Mouse (Mus musculus): ENCODE measurements at regions not wholly inside any gene's neighbourhood (a gene's known extent, or its start where the extent isn't known, plus 50 kb on each side); places are given as distances from the start of the nearest gene placed in this dataset.

DNA sequence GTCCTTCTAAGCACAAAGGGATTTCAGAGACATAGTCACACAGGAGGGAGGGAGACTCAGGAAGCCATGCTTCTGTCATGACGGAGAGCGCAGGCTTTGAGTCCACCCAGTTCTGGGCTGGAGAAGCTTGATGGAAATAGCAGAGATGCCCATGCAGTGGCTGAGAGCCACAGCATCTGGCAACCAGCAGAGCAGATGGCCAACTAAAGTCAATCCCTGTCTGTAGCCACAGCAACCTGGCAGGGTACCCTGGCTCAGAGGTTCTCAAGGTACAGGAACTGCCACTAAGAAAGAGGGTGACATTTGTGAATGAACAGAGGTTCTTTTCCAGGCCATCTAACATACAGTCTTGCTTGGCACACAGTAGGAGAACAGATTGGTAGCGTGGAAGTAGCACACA is 61.7 kb upstream of the Syt13 start:
- H3K4me1 ChIP-seq (replicated peaks; ENCODE audit: insufficient read depth, low read length) = no peaks in the 10 kb centered on the region
- H3K4me2 ChIP-seq (ENCODE audit: low read length) = no peak overlapping the region
- TF ChIP-seq CTCF (IDR thresholded peaks at IDR 0.05; ENCODE audit: low read depth) = no peak
- H3K27me3 ChIP-seq (ENCODE audit: insufficient read depth, low read length) = no peaks in the 10 kb centered on the region
- no peaks in the 10 kb centered on the region for H3K9me3 ChIP-seq (replicated peaks; ENCODE audit: low read length)
- DNase-seq (ENCODE audit: low spot score) (no peak), ATAC-seq (replicated peaks; ENCODE audit: low FRiP score, low read depth) (no peak)
- no peak overlapping the region for H3K4me3 ChIP-seq (replicated peaks; ENCODE audit: low read depth, low read length)
- WGBS = 89% methylated on average over 3 of the region's 3 CpGs
- no peak overlapping the region for H3K9ac ChIP-seq (ENCODE audit: low read depth, low read length)
- H3K36me3 ChIP-seq (ENCODE audit: insufficient read depth, low read length) = no peaks in the 10 kb centered on the region
- no peak overlapping the region for H3K27ac ChIP-seq

- no peak for TF ChIP-seq CTCF (IDR thresholded peaks at IDR 0.05; ENCODE audit: low read depth)
- no peak for ATAC-seq (replicated peaks; ENCODE audit: low FRiP score, low read depth)
- no peaks in the 10 kb centered on the region for H3K27me3 ChIP-seq (ENCODE audit: insufficient read depth, low read length)
Observed at GRCm38 (mm10) chr2:92854331-92854730, 60.6 kb upstream of the Syt13 start.

GRCm38 (mm10) chr2:92856047-92856446 is 58.9 kb upstream of the Syt13 start:
- no peak overlapping the region for H3K4me2 ChIP-seq (ENCODE audit: low read length)
- WGBS = 67% methylated on average over 12 of the region's 12 CpGs
- ATAC-seq (replicated peaks; ENCODE audit: low FRiP score, low read depth) = no peak

More at GRCm38 (mm10) chr2:92854331-92854730, 60.6 kb upstream of the Syt13 start:
- Histone ChIP-seq H3K9me3 (replicated peaks; ENCODE audit: low read length) (no peaks in the 10 kb centered on the region), H3K9ac (ENCODE audit: low read depth, low read length) (no peak overlapping the region), H3K4me2 (ENCODE audit: low read length) (no peak overlapping the region), H3K27ac (no peak overlapping the region), H3K4me1 (replicated peaks; ENCODE audit: insufficient read depth, low read length) (no peaks in the 10 kb centered on the region), H3K4me3 (replicated peaks; ENCODE audit: low read depth, low read length) (no peak overlapping the region), H3K36me3 (ENCODE audit: insufficient read depth, low read length) (no peaks in the 10 kb centered on the region)
- WGBS = 42% methylated on average over 4 of the region's 4 CpGs
- DNase-seq (ENCODE audit: low spot score) = no peak

DNA sequence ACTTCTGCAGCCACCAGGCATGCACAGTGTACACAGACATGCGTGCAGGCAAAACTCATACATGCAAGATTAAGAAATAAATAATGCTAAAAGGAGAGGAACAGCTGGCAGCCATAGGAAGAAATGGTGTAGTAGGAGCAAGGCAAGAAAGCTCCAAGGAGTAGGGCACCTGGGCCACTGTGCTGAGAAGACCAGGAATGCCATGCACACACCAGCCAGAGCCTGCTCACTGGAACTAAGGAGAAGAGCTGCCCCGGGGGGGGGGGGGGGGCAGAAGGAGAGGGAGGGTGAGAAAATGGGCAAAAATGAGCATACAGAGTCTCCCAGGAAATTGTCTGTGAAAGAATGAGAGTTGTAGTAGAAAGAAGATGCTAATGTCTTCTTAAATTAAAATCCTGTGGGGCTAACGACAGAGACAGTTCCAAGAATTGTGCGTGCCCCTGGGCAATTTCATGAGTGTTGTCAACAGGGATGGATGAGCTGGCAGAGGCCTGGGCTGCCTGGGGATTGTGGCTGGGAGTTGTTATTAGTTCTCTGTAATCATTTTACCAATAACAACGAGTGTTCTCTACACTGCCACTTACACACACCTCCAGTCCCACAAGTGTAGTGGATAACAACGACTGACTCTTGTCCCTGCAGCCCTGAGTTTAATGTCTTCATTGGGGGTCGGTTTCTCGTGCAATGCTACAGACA is 54.2 kb upstream of the Syt13 start:
- Histone ChIP-seq H3K27ac (no peak overlapping the region), H3K36me3 (ENCODE audit: insufficient read depth, low read length) (no peaks in the 10 kb centered on the region), H3K9me3 (replicated peaks; ENCODE audit: low read length) (no peaks in the 10 kb centered on the region), H3K27me3 (ENCODE audit: insufficient read depth, low read length) (no peaks in the 10 kb centered on the region), H3K4me2 (ENCODE audit: low read length) (no peak overlapping the region), H3K4me3 (replicated peaks; ENCODE audit: low read depth, low read length) (no peak overlapping the region), H3K4me1 (replicated peaks; ENCODE audit: insufficient read depth, low read length) (no peaks in the 10 kb centered on the region), H3K9ac (ENCODE audit: low read depth, low read length) (no peak overlapping the region)
- no peak for TF ChIP-seq CTCF (IDR thresholded peaks at IDR 0.05; ENCODE audit: low read depth)
- DNase-seq (ENCODE audit: low spot score) (no peak), ATAC-seq (replicated peaks; ENCODE audit: low FRiP score, low read depth) (no peak)
- WGBS = 72% methylated on average over 8 of the region's 8 CpGs

More at GRCm38 (mm10) chr2:92856047-92856446, 58.9 kb upstream of the Syt13 start:
- Histone ChIP-seq H3K9me3 (replicated peaks; ENCODE audit: low read length) (no peaks in the 10 kb centered on the region), H3K4me3 (replicated peaks; ENCODE audit: low read depth, low read length) (no peak overlapping the region), H3K27me3 (ENCODE audit: insufficient read depth, low read length) (no peaks in the 10 kb centered on the region), H3K27ac (no peak overlapping the region), H3K9ac (ENCODE audit: low read depth, low read length) (no peak overlapping the region), H3K36me3 (ENCODE audit: insufficient read depth, low read length) (no peaks in the 10 kb centered on the region), H3K4me1 (replicated peaks; ENCODE audit: insufficient read depth, low read length) (no peaks in the 10 kb centered on the region)
- no peak for TF ChIP-seq CTCF (IDR thresholded peaks at IDR 0.05; ENCODE audit: low read depth)
- no peak for DNase-seq (ENCODE audit: low spot score)

All from kidney, postnatal 0 days (tissue).